Mouse (Mus musculus) cortical plate, adult 2 months (tissue): ENCODE data around the gene Gm45261. TPM values are rescaled to one million over a fixed set of nuclear protein-coding genes. Genes with fewer than 3 reads are reported as not detected.
A peak's percentile ranks its signal among the peaks of the same experiment; 100 is the strongest.

Experiments
- H3K27ac ChIP-seq: fragments of 200-500 bp; 2 replicates; pipeline ENCODE4 v1.5.1; 2012; ENCODE audit warnings: low read length, control low read depth, inconsistent platforms; ENCODE audit not compliant: insufficient read depth
- H3K4me1 ChIP-seq: fragments of 200-500 bp; 2 replicates; pipeline ENCODE4 v1.6.1; 2011; ENCODE audit warnings: low read length; ENCODE audit not compliant: control insufficient read depth, insufficient read depth
- H3K4me3 ChIP-seq: fragments of 200-500 bp; 2 replicates; pipeline ENCODE4 v1.5.1; 2011; ENCODE audit warnings: mild to moderate bottlenecking, low read length, control low read depth; ENCODE audit not compliant: insufficient read depth
- CTCF ChIP-seq: fragments of 200-500 bp; IDR thresholded peaks from 2 replicates; pipeline ENCODE4 v1.5.1; 2011; ENCODE audit warnings: mild to moderate bottlenecking, control low read depth, low read length; ENCODE audit not compliant: insufficient read depth; ENCODE audit errors: extremely low read depth
- POLR2A ChIP-seq: fragments of 200-500 bp; IDR thresholded peaks from 2 replicates; pipeline ENCODE4 v1.6.1; 2011; ENCODE audit warnings: mild to moderate bottlenecking, low read length, control low read depth; ENCODE audit not compliant: insufficient read depth; ENCODE audit errors: extremely low read depth
- polyA plus RNA-seq: library from polyadenylated mRNA; depleted of rRNA; stranded (reverse); fragments of >200 nt; gene quantifications from 2 replicates; pipeline ENCODE4 v1.2.3, GENCODE M21; 2012; rRNA removed

Gm45261 gene
- polyA plus RNA-seq: not detected in 2 replicates

- TF ChIP-seq CTCF: no peak
- no peak for TF ChIP-seq POLR2A
- H3K27ac ChIP-seq: no peak within 1 kb of the TSS
Measured at GRCm38 (mm10) chr1:80461348-80461747, at the start of gene Gm45261. Gene Gm45261, minus strand, starts transcription at chr1:80461448.

GRCm38 (mm10) chr1:80504757-80505156, 43.5 kb upstream of the Gm45261 start:
- Histone ChIP-seq H3K27ac (no peak overlapping the region), H3K4me3 (no peak overlapping the region), H3K4me1 (peaks cover 2% of the 10 kb centered on the region)
- TF ChIP-seq POLR2A: no peak
- TF ChIP-seq CTCF: 0 out of 2 replicates have a peak, but pooled peaks have one; percentile 0

More at GRCm38 (mm10) chr1:80461348-80461747, at the start of gene Gm45261:
- H3K4me1 ChIP-seq: no peaks in the 10 kb centered on the region
- H3K4me3 ChIP-seq: no peak within 1 kb of the TSS

- no peak overlapping the region; the same call in 1 of the 2 replicates for H3K27ac ChIP-seq
Measured at GRCm38 (mm10) chr1:80504081-80504480, 42.8 kb upstream of the Gm45261 start.

GRCm38 (mm10) chr1:80502456-80503165, 41.4 kb upstream of the Gm45261 start:
- TF ChIP-seq POLR2A (no peak), CTCF (no peak)
- Histone ChIP-seq H3K4me3 (no peak overlapping the region), H3K4me1 (peaks cover 2% of the 10 kb centered on the region), H3K27ac (no peak overlapping the region)

More at GRCm38 (mm10) chr1:80504081-80504480, 42.8 kb upstream of the Gm45261 start:
- Histone ChIP-seq H3K4me1 (peaks cover 2% of the 10 kb centered on the region), H3K4me3 (no peak overlapping the region)
- TF ChIP-seq POLR2A (no peak), CTCF (no peak)

GRCm38 (mm10) chr1:80499264-80499663, 38.0 kb upstream of the Gm45261 start:
- Histone ChIP-seq H3K4me1 (peaks cover under 1% of the 10 kb centered on the region), H3K4me3 (no peak overlapping the region), H3K27ac (no peak overlapping the region)
- TF ChIP-seq POLR2A (no peak), CTCF (no peak)

- Histone ChIP-seq H3K4me3 (no peak overlapping the region), H3K27ac (no peak overlapping the region), H3K4me1 (no peaks in the 10 kb centered on the region; the same call in 1 of the 2 replicates)
- TF ChIP-seq POLR2A: no peak
- no peak for TF ChIP-seq CTCF
Measured at GRCm38 (mm10) chr1:80496360-80496759, 35.1 kb upstream of the Gm45261 start.

- TF ChIP-seq CTCF (no peak), POLR2A (no peak)
- H3K27ac ChIP-seq: no peak overlapping the region
- peaks cover 2% of the 10 kb centered on the region for H3K4me1 ChIP-seq
- no peak overlapping the region for H3K4me3 ChIP-seq
Measured at GRCm38 (mm10) chr1:80483419-80483818, 22.2 kb upstream of the Gm45261 start.

GRCm38 (mm10) chr1:80474942-80475341, 13.7 kb upstream of the Gm45261 start:
- no peaks in the 10 kb centered on the region; the same call in 1 of the 2 replicates for H3K4me1 ChIP-seq
- H3K4me3 ChIP-seq: no peak overlapping the region
- no peak overlapping the region for H3K27ac ChIP-seq
- no peak for TF ChIP-seq CTCF
- TF ChIP-seq POLR2A: no peak

GRCm38 (mm10) chr1:80472395-80472794, 11.1 kb upstream of the Gm45261 start:
- Histone ChIP-seq H3K4me3 (no peak overlapping the region), H3K4me1 (no peaks in the 10 kb centered on the region; the same call in 1 of the 2 replicates), H3K27ac (no peak overlapping the region)
- TF ChIP-seq CTCF: no peak
- no peak for TF ChIP-seq POLR2A

- no peak overlapping the region for H3K4me3 ChIP-seq
- H3K27ac ChIP-seq: no peak overlapping the region
- no peaks in the 10 kb centered on the region for H3K4me1 ChIP-seq
- TF ChIP-seq POLR2A: no peak
- TF ChIP-seq CTCF: no peak
Measured at GRCm38 (mm10) chr1:80459923-80460322, 1.3 kb downstream of the Gm45261 start.

- H3K4me1 ChIP-seq: no peaks in the 10 kb centered on the region
- H3K27ac ChIP-seq: no peak overlapping the region
- no peak overlapping the region for H3K4me3 ChIP-seq
- TF ChIP-seq POLR2A (no peak), CTCF (no peak)
Measured at GRCm38 (mm10) chr1:80459477-80459876, 1.8 kb downstream of the Gm45261 start.
